Comparison of ENCODE assay signal across 8 mouse cellular contexts in genomic region chr11:120731858-120732680, GRCm38 (mm10). TPM values are rescaled to one million over a fixed set of nuclear protein-coding genes. Genes with fewer than 3 reads are reported as not detected.
A peak's percentile ranks its signal among the peaks of the same experiment; 100 is the strongest.
DNase-seq lines count a peak whose midpoint lies in the region; ATAC-seq and TF ChIP-seq lines count a peak whose summit lies in the region.

TSS of gene Cbr2 (minus strand) at chr11:120732114.

- peaks cover 39% of the 10 kb centered on the region for H3K27me3 ChIP-seq in heart, embryonic 12.5 days (replicated peaks)
- H3K27me3 ChIP-seq in Patski: no peaks in the 10 kb centered on the region
- no peaks in the 10 kb centered on the region for H3K27me3 ChIP-seq in forebrain, embryonic 15.5 days

- CTCF ChIA-PET in Patski (lab: Charles Lee): interaction anchor here (1.0 to 1.5 kb wide), 3 partner anchors 10 to 44 kb away, joined by 3 to 5 read pairs (median 4); no protein-coding TSS in a partner anchor

- H3K9me3 ChIP-seq in heart, embryonic 12.5 days (replicated peaks): no peaks in the 10 kb centered on the region
- no peaks in the 10 kb centered on the region for H3K9me3 ChIP-seq in forebrain, embryonic 15.5 days

- WGBS in heart, embryonic 12.5 days: 62% methylated on average over 12 of the region's 12 CpGs
- 82% methylated on average over 12 of the region's 12 CpGs for WGBS in forebrain, embryonic 15.5 days

- in situ Hi-C loops in Patski (cut with MboI; ENCODE audit: low pct_unique_long_range_greater_than_20kb): no loop called here

- H3K9ac ChIP-seq in heart, embryonic 12.5 days: no peak within 1 kb of the TSS
- H3K9ac ChIP-seq in forebrain, embryonic 15.5 days (replicated peaks): no peak within 1 kb of the TSS

- POLR2A ChIA-PET in Patski (lab: Charles Lee): no interaction called here

- H3K4me3 ChIP-seq in heart, embryonic 12.5 days: no peak within 1 kb of the TSS
- no peak within 1 kb of the TSS for H3K4me3 ChIP-seq in forebrain, embryonic 15.5 days

- H3K27ac ChIP-seq in heart, embryonic 12.5 days (ENCODE audit: poor library complexity, severe bottlenecking): no peak within 1 kb of the TSS
- H3K27ac ChIP-seq in forebrain, embryonic 15.5 days (replicated peaks): no peak within 1 kb of the TSS

- ATAC-seq in heart, embryonic 12.5 days (ENCODE audit: insufficient number of reproducible peaks, low FRiP score): no peak
- ATAC-seq in Patski: peak; percentile 9
- no peak for ATAC-seq in forebrain, embryonic 15.5 days (replicated peaks)

- H3K4me2 ChIP-seq in heart, embryonic 12.5 days: no peak within 1 kb of the TSS
- no peak within 1 kb of the TSS for H3K4me2 ChIP-seq in forebrain, embryonic 15.5 days (replicated peaks)

- no peaks in the 10 kb centered on the region for H3K36me3 ChIP-seq in heart, embryonic 12.5 days
- H3K36me3 ChIP-seq in forebrain, embryonic 15.5 days: no peaks in the 10 kb centered on the region

- intact Hi-C loops in heart, postnatal 10 days (cut with DNase I): no loop called here

- H3K4me1 ChIP-seq in heart, embryonic 12.5 days (replicated peaks): peaks cover 12% of the 10 kb centered on the region; the same call in 1 of the 2 replicates
- H3K4me1 ChIP-seq in forebrain, embryonic 15.5 days: no peaks in the 10 kb centered on the region

- DNase-seq in heart, adult 18-20 months: peak; percentile 72 to 80
- DNase-seq in Patski (ENCODE audit: low read depth, low spot score): peak; percentile 25
- DNase-seq in heart, postnatal 10 days: peak; percentile 74 to 76
- DNase-seq in lung, postnatal 25 days (ENCODE audit: low spot score): peak; percentile 83
- no peak for DNase-seq in cerebellum, adult 9-10 months
- DNase-seq in frontal cortex, postnatal 14 days (ENCODE audit: low spot score in 2 of 2): no peak

- TF ChIP-seq CTCF in Patski (IDR thresholded peaks at IDR 0.05): no peak

RNA-seq across cellular contexts. Expression of gene Cbr2, which starts in this region (rescaled TPM):
- 10 to 100 TPM; 20.9 to 82.2 TPM for total RNA-seq in heart, adult 18-20 months (2021)
- polyA plus RNA-seq in heart, embryonic 12.5 days (2016; fragmentation: Nextera tagmentation; extraction: Ambion mirVana): 1.1 and 1.9 TPM in 2 replicates
- polyA plus RNA-seq in Patski (2021): 17.0 TPM
- 10 to 100 TPM in 1 of 2 experiments, 1 to 10 TPM in 1; 8.3 to 14.4 TPM for total RNA-seq in heart, postnatal 10 days (2021)
- polyA plus RNA-seq in forebrain, embryonic 15.5 days (2015; fragmentation: Nextera tagmentation; extraction: Ambion mirVana): 0.64 and 0.69 TPM in 2 replicates

Comparison
In these comparisons a context has a peak if more than half of its experiments do, and no peak if none do; other contexts are left out.
1. DNase-seq: peak in heart, adult 18-20 months (2 of 2), Patski (single experiment), heart, postnatal 10 days (2 of 2) and lung, postnatal 25 days (single experiment); none in cerebellum, adult 9-10 months (single experiment) and frontal cortex, postnatal 14 days (0 of 2).